Mouse (Mus musculus) MEL (cell line): ENCODE results near the gene Galnt15.

Source experiments
- CTCF ChIP-seq, 3 experiments: IDR thresholded peaks in 2 of 3; conservative IDR thresholded peaks in 1 of 3; 2 replicates each; pipeline ENCODE4 v1.5.1; 2011 to 2012; ENCODE audit warnings: low read length in 3 of 3, low read depth in 2 of 3, mild to moderate bottlenecking in 2 of 3, improper control_type of control experiment in 1 of 3, inconsistent platforms in 1 of 3, mixed read lengths in 1 of 3, moderate library complexity in 1 of 3; ENCODE audit not compliant: control insufficient read depth in 1 of 3, insufficient read depth in 1 of 3, poor library complexity in 1 of 3, severe bottlenecking in 1 of 3
- GABPA ChIP-seq: IDR thresholded peaks from 2 replicates; pipeline ENCODE4 v1.6.1; 2012; ENCODE audit warnings: low read depth, mild to moderate bottlenecking, inconsistent platforms, low read length, improper control_type of control experiment, moderate library complexity
- MEF2A ChIP-seq: IDR thresholded peaks from 2 replicates; pipeline ENCODE4 v1.6.1; 2014; ENCODE audit warnings: low read depth, mild to moderate bottlenecking, inconsistent platforms, low read length, improper control_type of control experiment; ENCODE audit not compliant: poor library complexity, insufficient replicate concordance, severe bottlenecking; ENCODE audit errors: extremely low read depth
- NRF1 ChIP-seq: IDR thresholded peaks from 2 replicates; pipeline ENCODE4 v1.6.1; 2014; ENCODE audit warnings: low read depth, mild to moderate bottlenecking, inconsistent platforms, low read length, improper control_type of control experiment, moderate library complexity; ENCODE audit not compliant: poor library complexity, insufficient read depth, severe bottlenecking
- POLR2A ChIP-seq, 2 experiments: IDR thresholded peaks; 2 replicates each; pipeline ENCODE4 v1.6.1; 2011 to 2012; ENCODE audit warnings: low read length in 2 of 2, mild to moderate bottlenecking in 2 of 2, control low read depth in 1 of 2, improper control_type of control experiment in 1 of 2, low read depth in 1 of 2, moderate library complexity in 1 of 2; ENCODE audit not compliant: control insufficient read depth in 1 of 2, insufficient read depth in 1 of 2, poor library complexity in 1 of 2
- TAL1 ChIP-seq: IDR thresholded peaks from 2 replicates; pipeline ENCODE4 v1.6.1; 2012; ENCODE audit warnings: mild to moderate bottlenecking, inconsistent platforms, low read length, moderate library complexity, mixed read lengths

- TF ChIP-seq POLR2A (IDR thresholded peaks at IDR 0.05; ENCODE audit: control insufficient read depth in 1 of 2, insufficient read depth in 1 of 2, low read depth in 1 of 2, low read length in 2 of 2, poor library complexity in 1 of 2) (no peak), NRF1 (no peak), GABPA (no peak), TAL1 (no peak), MEF2A (no peak), CTCF (IDR thresholded peaks at IDR 0.05 in 2 of 3, conservative IDR thresholded peaks at IDR 0.05 in 1 of 3; ENCODE audit: control insufficient read depth in 1 of 3, insufficient read depth in 1 of 3, low read depth in 2 of 3, low read length in 3 of 3, poor library complexity in 1 of 3, severe bottlenecking in 1 of 3) (no peak)
These were observed 13.5 kb upstream of the Galnt15 start for GRCm38 (mm10) chr14:32015131-32015770.
